Mouse (Mus musculus): ENCODE measurements around the gene Pde6h. TPM values are rescaled to one million over a fixed set of nuclear protein-coding genes. Genes with fewer than 3 reads are reported as not detected.

Pde6h gene
- polyA plus RNA-seq, 1 experiment from 2014 or later, result 0.18 TPM

- Histone ChIP-seq H3K9ac (no peak overlapping the region), H3K36me3 (no peaks in the 10 kb centered on the region), H3K4me2 (replicated peaks) (no peak overlapping the region), H3K4me1 (peaks cover 28% of the 10 kb centered on the region), H3K27ac (no peak overlapping the region), H3K9me3 (no peaks in the 10 kb centered on the region), H3K4me3 (no peak overlapping the region), H3K27me3 (no peaks in the 10 kb centered on the region)
- WGBS, result 71% methylated on average over 4 of the region's 4 CpGs
- no peak for ATAC-seq (ENCODE audit: low FRiP score, low read depth)
These were observed 25.8 kb upstream of the Pde6h start for GRCm38 (mm10) chr6:136897789-136898188.

GRCm38 (mm10) chr6:136898222-136898621 is 25.4 kb upstream of the Pde6h start:
- no peak overlapping the region for H3K4me2 ChIP-seq (replicated peaks)
- 30% methylated on average over 4 of the region's 4 CpGs for WGBS
- H3K4me3 ChIP-seq, result no peak overlapping the region
- H3K9me3 ChIP-seq, result no peaks in the 10 kb centered on the region
- H3K27ac ChIP-seq, result no peak overlapping the region
- H3K27me3 ChIP-seq, result no peaks in the 10 kb centered on the region
- no peaks in the 10 kb centered on the region for H3K36me3 ChIP-seq
- H3K4me1 ChIP-seq, result peaks cover 26% of the 10 kb centered on the region
- no peak overlapping the region for H3K9ac ChIP-seq
- no peak for ATAC-seq (ENCODE audit: low FRiP score, low read depth)

DNA sequence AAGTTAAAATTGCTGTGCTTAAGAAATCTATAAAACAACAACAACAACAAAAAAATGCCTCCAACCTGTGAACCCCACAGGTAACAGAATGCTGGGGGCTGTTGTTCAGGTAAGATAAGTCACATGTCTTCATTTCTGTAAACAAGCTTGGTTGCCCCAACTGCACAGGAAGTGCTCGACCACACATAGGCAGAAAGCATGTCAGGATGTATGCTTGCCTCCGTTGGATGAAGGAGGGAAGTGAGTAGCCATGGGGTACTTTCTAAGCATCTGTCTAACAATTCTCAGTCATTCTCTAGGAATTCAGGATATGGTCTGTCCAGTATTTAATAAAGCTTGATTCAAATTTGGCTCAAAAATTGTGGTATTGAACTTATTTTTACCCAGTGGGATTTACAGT is 24.7 kb upstream of the Pde6h start:
- H3K9me3 ChIP-seq, result no peaks in the 10 kb centered on the region
- no peak overlapping the region for H3K4me3 ChIP-seq
- H3K9ac ChIP-seq, result no peak overlapping the region
- whole genome bisulfite sequencing, result 78% methylated on average over 2 of the region's 2 CpGs
- ATAC-seq (ENCODE audit: low FRiP score, low read depth), result no peak
- H3K27me3 ChIP-seq, result no peaks in the 10 kb centered on the region
- H3K4me1 ChIP-seq, result peaks cover 20% of the 10 kb centered on the region
- no peaks in the 10 kb centered on the region for H3K36me3 ChIP-seq
- H3K4me2 ChIP-seq (replicated peaks), result no peak overlapping the region
- H3K27ac ChIP-seq, result no peak overlapping the region

GRCm38 (mm10) chr6:136900369-136901009 is 23.1 kb upstream of the Pde6h start:
- Histone ChIP-seq H3K27me3 (no peaks in the 10 kb centered on the region), H3K36me3 (no peaks in the 10 kb centered on the region), H3K4me2 (replicated peaks) (no peak overlapping the region), H3K9me3 (no peaks in the 10 kb centered on the region), H3K9ac (no peak overlapping the region), H3K4me3 (no peak overlapping the region), H3K27ac (no peak overlapping the region), H3K4me1 (peaks cover 6% of the 10 kb centered on the region; the same call in 1 of the 2 replicates)
- 77% methylated on average over 4 of the region's 4 CpGs for WGBS
- ATAC-seq (ENCODE audit: low FRiP score, low read depth), result no peak

- WGBS, result 56% methylated on average over 2 of the region's 2 CpGs
- Histone ChIP-seq H3K4me2 (replicated peaks) (no peak overlapping the region), H3K4me3 (no peak overlapping the region), H3K9ac (no peak overlapping the region), H3K27me3 (no peaks in the 10 kb centered on the region), H3K9me3 (no peaks in the 10 kb centered on the region), H3K4me1 (peaks cover 6% of the 10 kb centered on the region; the same call in 1 of the 2 replicates), H3K27ac (no peak overlapping the region), H3K36me3 (no peaks in the 10 kb centered on the region)
- no peak for ATAC-seq (ENCODE audit: low FRiP score, low read depth)
These were observed 22.6 kb upstream of the Pde6h start for GRCm38 (mm10) chr6:136901010-136901409.

GRCm38 (mm10) chr6:136902527-136902926 is 21.1 kb upstream of the Pde6h start:
- Histone ChIP-seq H3K27me3 (no peaks in the 10 kb centered on the region), H3K9me3 (no peaks in the 10 kb centered on the region), H3K9ac (no peak overlapping the region), H3K36me3 (no peaks in the 10 kb centered on the region), H3K4me2 (replicated peaks) (no peak overlapping the region), H3K27ac (no peak overlapping the region), H3K4me3 (no peak overlapping the region), H3K4me1 (peaks cover 6% of the 10 kb centered on the region; the same call in 1 of the 2 replicates)
- WGBS, result 90% methylated on average over 9 of the region's 9 CpGs
- ATAC-seq (ENCODE audit: low FRiP score, low read depth), result no peak

DNA sequence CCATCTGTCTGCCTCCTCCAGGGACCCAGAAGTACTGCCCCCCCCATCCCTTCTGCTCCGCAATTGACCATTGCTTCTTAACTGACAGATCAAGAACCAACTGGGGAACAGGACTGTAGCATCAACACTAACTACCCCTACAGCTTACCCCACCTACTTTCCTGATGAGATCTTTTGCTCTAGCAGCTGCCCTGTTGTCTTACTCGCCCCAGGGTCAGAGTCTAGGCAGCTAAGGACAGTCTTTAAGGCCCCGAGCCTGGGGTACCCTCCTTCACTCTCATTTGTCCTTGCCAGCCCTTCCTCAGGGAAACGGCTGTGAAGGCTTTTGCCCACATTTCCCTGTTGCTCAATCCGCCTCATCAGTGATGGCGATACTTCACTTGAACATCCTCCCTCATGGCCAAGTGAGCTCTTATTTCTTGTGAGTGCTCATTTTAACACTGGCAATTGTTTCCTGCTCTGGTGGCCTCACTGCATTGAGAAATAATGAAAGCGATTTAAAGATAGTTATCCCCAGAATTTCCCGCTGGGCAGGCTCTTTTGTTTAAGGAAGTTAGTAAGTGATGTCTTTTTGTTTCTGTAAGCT is 19.7 kb upstream of the Pde6h start:
- no peaks in the 10 kb centered on the region for H3K36me3 ChIP-seq
- ATAC-seq (ENCODE audit: low FRiP score, low read depth), result no peak
- H3K9me3 ChIP-seq, result no peaks in the 10 kb centered on the region
- H3K27me3 ChIP-seq, result no peaks in the 10 kb centered on the region
- WGBS, result 80% methylated on average over 8 of the region's 8 CpGs
- H3K9ac ChIP-seq, result no peak overlapping the region
- no peaks in the 10 kb centered on the region for H3K4me1 ChIP-seq
- no peak overlapping the region for H3K4me3 ChIP-seq
- no peak overlapping the region for H3K4me2 ChIP-seq (replicated peaks)
- no peak overlapping the region for H3K27ac ChIP-seq

DNA sequence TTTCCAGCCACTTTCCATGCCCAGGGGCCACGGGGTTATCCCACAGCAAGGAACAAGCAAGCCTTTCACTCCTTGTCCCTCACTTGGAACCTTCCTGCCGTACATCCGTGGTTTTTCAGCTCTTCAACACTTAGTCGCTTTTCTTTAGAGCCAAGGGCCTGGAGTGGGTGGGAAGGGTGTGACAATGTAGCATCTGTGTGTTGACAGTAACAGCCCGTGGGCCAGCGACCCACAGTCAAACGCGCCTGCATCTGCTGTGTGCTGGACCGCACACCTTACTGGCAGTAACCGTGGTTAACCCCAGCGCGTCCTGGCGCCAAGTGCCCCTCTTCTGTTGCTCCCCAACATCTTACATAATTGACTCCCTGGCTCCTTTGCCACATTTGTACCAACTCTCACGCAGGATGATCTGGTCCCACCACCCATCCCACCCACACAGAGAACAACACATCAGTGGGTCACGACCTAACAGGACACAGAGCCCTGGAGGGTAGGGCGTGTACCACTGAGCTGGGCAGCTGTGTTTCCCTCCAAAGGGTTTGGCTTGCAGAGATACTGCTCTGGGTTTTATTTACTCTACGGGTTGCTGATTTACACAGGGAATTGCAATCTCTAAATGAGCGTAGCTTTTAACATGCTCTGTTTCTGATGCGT is 17.2 kb upstream of the Pde6h start:
- no peak overlapping the region; the same call in 1 of the 2 replicates for H3K27ac ChIP-seq

GRCm38 (mm10) chr6:136906937-136907293 is 16.7 kb upstream of the Pde6h start:
- Histone ChIP-seq H3K4me2 (replicated peaks) (no peak overlapping the region), H3K9me3 (no peaks in the 10 kb centered on the region), H3K4me3 (no peak overlapping the region), H3K9ac (no peak overlapping the region), H3K27ac (no peak overlapping the region), H3K27me3 (no peaks in the 10 kb centered on the region), H3K4me1 (peaks cover 10% of the 10 kb centered on the region), H3K36me3 (no peaks in the 10 kb centered on the region)
- ATAC-seq (ENCODE audit: low FRiP score, low read depth), result no peak
- WGBS, result 85% methylated on average over 10 of the region's 10 CpGs

More for the DNA sequence above, 17.2 kb upstream of the Pde6h start:
- ATAC-seq (ENCODE audit: low FRiP score, low read depth), result no peak
- no peak overlapping the region for H3K9ac ChIP-seq
- H3K9me3 ChIP-seq, result no peaks in the 10 kb centered on the region
- no peak overlapping the region for H3K4me3 ChIP-seq
- H3K4me1 ChIP-seq, result peaks cover 10% of the 10 kb centered on the region
- H3K27me3 ChIP-seq, result no peaks in the 10 kb centered on the region
- H3K36me3 ChIP-seq, result no peaks in the 10 kb centered on the region
- 82% methylated on average over 19 of the region's 19 CpGs for WGBS
- H3K4me2 ChIP-seq (replicated peaks), result no peak overlapping the region

DNA sequence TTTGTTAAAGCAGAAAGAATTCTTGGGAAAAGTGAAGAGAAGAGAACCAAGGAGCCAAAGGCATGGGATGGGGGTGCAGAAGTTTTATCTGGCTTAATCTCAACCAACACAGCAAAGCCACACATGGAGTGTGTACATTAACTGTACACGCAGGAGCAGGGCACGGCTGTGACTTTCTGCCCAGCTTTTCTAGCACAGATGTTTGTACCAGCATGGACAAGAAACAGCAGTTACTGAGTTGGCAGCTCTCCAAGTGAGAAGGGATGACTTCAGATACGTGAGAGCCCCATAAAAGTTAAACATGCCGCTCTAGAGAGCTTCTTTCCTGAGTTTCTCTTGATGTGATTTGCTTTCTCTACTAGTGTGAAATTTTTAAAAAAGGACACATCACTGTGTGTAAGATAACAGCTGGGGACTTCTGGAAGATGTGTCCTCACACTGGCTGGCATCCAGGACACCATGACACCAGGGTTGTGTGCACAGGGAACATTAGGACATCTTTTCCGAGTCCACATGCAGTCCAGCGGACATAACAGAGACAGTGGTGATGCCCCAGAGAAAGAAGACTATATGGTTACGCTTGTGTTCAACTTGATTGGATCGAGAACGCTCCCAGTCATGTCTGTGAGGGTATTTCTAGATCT is 13.3 kb upstream of the Pde6h start:
- H3K4me1 ChIP-seq, result peaks cover 29% of the 10 kb centered on the region
- H3K4me2 ChIP-seq (replicated peaks), result no peak overlapping the region
- no peaks in the 10 kb centered on the region for H3K27me3 ChIP-seq
- H3K4me3 ChIP-seq, result no peak overlapping the region
- 59% methylated on average over 9 of the region's 9 CpGs for WGBS
- peak; percentile 35; the same call in 1 of the 2 replicates for ATAC-seq (ENCODE audit: low FRiP score, low read depth)
- no peak overlapping the region for H3K27ac ChIP-seq
- no peak overlapping the region for H3K9ac ChIP-seq
- H3K9me3 ChIP-seq, result no peaks in the 10 kb centered on the region
- H3K36me3 ChIP-seq, result no peaks in the 10 kb centered on the region

DNA sequence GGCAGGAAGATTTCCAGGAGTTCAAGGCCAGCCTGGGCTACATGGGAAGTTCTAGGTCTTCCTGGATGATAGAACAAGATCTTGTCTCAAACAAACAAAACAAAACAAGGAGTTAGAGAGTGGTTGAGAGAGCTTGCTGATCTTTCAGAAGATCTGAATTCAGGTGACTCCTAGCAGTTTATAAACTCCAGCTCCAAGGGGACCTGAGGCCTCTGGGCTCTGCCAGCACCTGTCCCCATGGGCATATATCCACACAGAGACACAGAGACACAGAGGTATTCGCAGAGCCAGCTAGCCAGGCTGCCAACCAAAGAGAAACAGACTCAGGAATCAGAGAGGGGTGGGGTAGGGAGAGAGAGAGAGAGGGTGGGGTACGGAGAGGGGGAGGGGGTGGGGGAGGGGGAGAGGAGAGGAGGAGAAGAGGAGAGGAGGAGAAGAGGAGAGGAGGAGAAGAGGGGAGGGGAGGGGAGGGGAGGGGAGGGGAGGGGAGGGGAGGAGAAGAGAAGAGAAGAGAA is 10.8 kb upstream of the Pde6h start:
- ATAC-seq (ENCODE audit: low FRiP score, low read depth), result no peak
- 63% methylated on average over 1 of the region's 2 CpGs for WGBS

More for the DNA sequence above, 10.8 kb upstream of the Pde6h start:
- H3K36me3 ChIP-seq, result no peaks in the 10 kb centered on the region
- peaks cover 32% of the 10 kb centered on the region for H3K4me1 ChIP-seq
- H3K4me2 ChIP-seq (replicated peaks), result no peak overlapping the region
- no peaks in the 10 kb centered on the region for H3K9me3 ChIP-seq
- H3K9ac ChIP-seq, result no peak overlapping the region
- no peaks in the 10 kb centered on the region for H3K27me3 ChIP-seq
- no peak overlapping the region for H3K4me3 ChIP-seq
- peak overlapping the region; percentile 85 for H3K27ac ChIP-seq
